Mouse (Mus musculus) spleen, adult 2 months (tissue): ENCODE data around the gene Mical3.

Source experiments
- CTCF ChIP-seq: fragments of 200-500 bp; IDR thresholded peaks from 2 replicates; pipeline ENCODE4 v1.5.1; 2011; ENCODE audit warnings: mild to moderate bottlenecking, inconsistent platforms; ENCODE audit not compliant: insufficient read depth, insufficient read length, insufficient replicate concordance; ENCODE audit errors: extremely low read depth
- POLR2A ChIP-seq: fragments of 200-500 bp; IDR thresholded peaks from 2 replicates; pipeline ENCODE4 v1.6.1; 2011; ENCODE audit warnings: low read depth, low read length, inconsistent platforms

DNA sequence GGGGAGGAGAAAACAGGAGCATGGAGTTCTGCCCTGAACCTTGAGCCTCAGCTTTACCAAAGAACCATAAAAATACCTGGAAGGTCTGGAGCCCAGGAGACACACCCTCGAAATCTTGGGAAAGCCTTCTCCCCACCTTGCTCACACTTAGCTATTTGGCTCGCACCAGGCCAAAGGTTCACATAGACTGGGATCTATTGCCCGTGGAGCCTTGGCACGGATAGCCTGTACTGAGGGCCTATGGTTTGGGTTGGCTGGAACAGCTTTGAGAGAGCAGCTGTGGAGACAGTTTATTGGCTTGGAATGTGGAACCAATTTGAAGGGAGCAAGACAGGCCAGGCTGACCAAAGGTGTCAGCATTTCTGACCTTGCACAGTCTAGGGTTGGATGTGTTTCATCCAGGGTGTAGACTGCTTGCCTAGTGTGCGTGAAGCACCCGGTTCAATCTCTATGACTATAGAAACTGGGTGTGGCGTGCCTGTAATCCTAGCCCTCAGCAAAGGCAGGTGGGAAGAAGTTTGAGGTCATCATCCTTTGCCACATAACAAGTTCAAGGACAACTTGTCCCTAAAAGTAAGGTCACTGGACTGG is 46.4 kb upstream of the Mical3 start:
- TF ChIP-seq CTCF (no peak), POLR2A (no peak)
